Mouse (Mus musculus): Measurements from ENCODE around the gene Psmb8. TPM values are rescaled to one million over a fixed set of nuclear protein-coding genes. Genes with fewer than 3 reads are reported as not detected.

The Psmb8 gene
- polyA plus RNA-seq (2015; fragmentation: Nextera tagmentation; extraction: Ambion mirVana), result 10.0 and 11.2 TPM in 2 replicates

DNA sequence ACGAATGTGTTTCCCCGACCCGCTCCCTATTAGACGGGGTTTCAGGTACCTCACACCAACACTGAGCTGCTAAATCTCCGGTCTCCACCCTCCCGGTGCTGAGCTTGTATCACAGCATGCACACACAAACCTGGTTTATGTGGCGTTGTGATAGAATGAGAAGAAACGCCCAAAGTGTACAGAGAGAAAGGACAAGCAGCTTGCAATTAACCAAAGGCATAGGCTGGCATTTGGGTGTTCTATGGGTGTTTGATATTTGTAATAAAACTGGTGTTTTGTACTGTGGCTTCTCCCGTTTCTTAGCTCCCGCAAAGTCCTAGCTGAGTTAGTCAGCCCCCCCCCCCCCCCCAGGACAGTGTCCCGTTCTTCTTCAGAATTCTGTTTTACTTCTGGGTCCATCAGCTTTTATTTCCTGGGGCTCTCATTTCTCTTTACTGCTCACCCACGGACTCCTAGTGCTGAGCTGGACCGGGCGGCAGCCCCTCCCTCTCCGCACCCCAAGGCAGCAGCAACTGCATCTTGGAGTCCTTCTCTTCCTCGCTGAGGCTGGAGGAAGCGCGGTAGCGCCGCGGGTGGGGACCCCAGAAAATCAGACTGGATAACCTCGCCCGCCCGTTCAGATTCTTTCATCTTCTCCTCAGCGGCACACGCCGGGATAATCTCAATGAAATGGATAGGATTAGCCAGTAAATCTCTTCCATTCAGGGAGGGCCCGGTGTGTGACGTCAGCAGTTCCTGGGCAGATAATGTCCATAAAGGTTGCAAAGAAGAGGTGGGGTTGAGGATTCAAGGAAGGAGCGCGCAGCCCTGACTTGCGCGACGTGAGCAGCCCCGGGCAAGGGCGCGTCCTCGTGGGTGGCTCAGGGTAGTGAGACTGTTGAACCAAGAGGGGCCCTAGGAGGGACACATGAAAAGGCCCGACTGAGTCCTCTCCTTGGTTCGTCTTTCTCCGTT lies at the start of gene Psmb8:
Gene Psmb8 (plus strand): TSS at position 781 of the 954 bp plus-strand sequence.
- Histone ChIP-seq H3K4me1 (peaks cover 10% of the 10 kb centered on the region), H3K36me3 (no peaks in the 10 kb centered on the region), H3K4me3 (replicated peaks) (peak within 1 kb of the TSS; percentile 44), H3K9ac (peak within 1 kb of the TSS; percentile 9; the same call in 1 of the 2 replicates), H3K9me3 (replicated peaks) (no peaks in the 10 kb centered on the region), H3K4me2 (replicated peaks) (peak within 1 kb of the TSS; percentile 76), H3K27ac (replicated peaks) (no peak within 1 kb of the TSS), H3K27me3 (peaks cover 74% of the 10 kb centered on the region)
- peak; percentile 84 for ATAC-seq (ENCODE audit: insufficient number of reproducible peaks, low FRiP score, low TSS enrichment, low read depth)
- whole genome bisulfite sequencing, result 5% methylated on average over 41 of the region's 41 CpGs

GRCm38 (mm10) chr17:34152923-34153322 lies 44.6 kb upstream of the Psmb8 start, which contains the start of gene H2-DMb1:
Gene H2-DMb1 (plus strand): TSS chr17:34153072.
- H3K4me3 ChIP-seq (replicated peaks), result no peak within 1 kb of the TSS
- no peaks in the 10 kb centered on the region for H3K4me1 ChIP-seq
- no peak within 1 kb of the TSS for H3K9ac ChIP-seq
- H3K36me3 ChIP-seq, result no peaks in the 10 kb centered on the region
- H3K27ac ChIP-seq (replicated peaks), result no peak within 1 kb of the TSS
- no peak for ATAC-seq (ENCODE audit: insufficient number of reproducible peaks, low FRiP score, low TSS enrichment, low read depth)
- WGBS, result 57% methylated on average over 4 of the region's 4 CpGs
- peak within 1 kb of the TSS; percentile 24; the same call in 1 of the 2 replicates for H3K4me2 ChIP-seq (replicated peaks)
- no peaks in the 10 kb centered on the region for H3K27me3 ChIP-seq
- no peaks in the 10 kb centered on the region for H3K9me3 ChIP-seq (replicated peaks)

GRCm38 (mm10) chr17:34155534-34155933 lies 42.0 kb upstream of the Psmb8 start:
- Histone ChIP-seq H3K9me3 (replicated peaks) (no peaks in the 10 kb centered on the region), H3K4me3 (replicated peaks) (no peak overlapping the region), H3K27ac (replicated peaks) (no peak overlapping the region), H3K27me3 (no peaks in the 10 kb centered on the region), H3K4me2 (replicated peaks) (no peak overlapping the region), H3K36me3 (no peaks in the 10 kb centered on the region), H3K9ac (no peak overlapping the region), H3K4me1 (no peaks in the 10 kb centered on the region)
- WGBS, result 36% methylated on average over 5 of the region's 5 CpGs
- ATAC-seq (ENCODE audit: insufficient number of reproducible peaks, low FRiP score, low TSS enrichment, low read depth), result no peak

DNA sequence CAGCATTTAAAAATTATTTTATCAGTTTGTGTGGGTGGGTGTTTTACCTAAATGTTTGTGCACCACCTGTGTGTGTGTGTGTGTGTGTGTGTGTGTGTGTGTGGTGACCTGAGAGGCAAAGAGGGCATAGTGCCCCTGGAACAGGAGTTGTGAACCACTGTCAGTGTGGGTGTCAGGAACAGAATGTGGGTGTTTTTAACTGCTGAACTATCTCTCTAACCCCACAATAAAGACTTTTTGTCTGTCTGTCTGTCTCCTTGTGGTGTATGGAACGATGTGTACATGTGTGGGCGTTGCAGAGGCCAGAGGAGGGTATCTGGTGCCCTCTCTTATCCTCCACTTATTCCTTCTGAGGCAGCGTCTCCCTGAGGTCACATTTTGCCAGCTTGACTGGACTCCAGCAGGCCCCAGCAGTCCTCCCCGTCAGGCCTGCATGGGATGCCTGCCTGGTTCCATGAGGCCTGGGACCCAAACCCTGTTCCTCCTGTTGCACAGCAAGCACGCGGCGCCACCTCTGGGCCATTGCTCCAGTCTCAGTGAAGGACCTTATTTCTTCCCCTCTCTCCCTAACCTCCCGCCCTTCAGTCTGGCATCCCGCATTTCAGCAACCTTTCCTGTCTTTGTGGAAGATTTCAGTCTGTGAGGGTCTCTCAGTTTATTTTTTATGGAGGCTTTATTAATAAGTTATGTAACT lies 33.2 kb upstream of the Psmb8 start:
- Histone ChIP-seq H3K4me3 (replicated peaks) (no peak overlapping the region), H3K9me3 (replicated peaks) (no peaks in the 10 kb centered on the region), H3K4me1 (no peaks in the 10 kb centered on the region), H3K27ac (replicated peaks) (no peak overlapping the region), H3K36me3 (no peaks in the 10 kb centered on the region), H3K27me3 (no peaks in the 10 kb centered on the region; the same call in 1 of the 2 replicates), H3K9ac (no peak overlapping the region), H3K4me2 (replicated peaks) (no peak overlapping the region)
- no peak for ATAC-seq (ENCODE audit: insufficient number of reproducible peaks, low FRiP score, low TSS enrichment, low read depth)
- 42% methylated on average over 9 of the region's 9 CpGs for WGBS

GRCm38 (mm10) chr17:34165033-34165730 lies 32.3 kb upstream of the Psmb8 start:
- no peak for ATAC-seq (ENCODE audit: insufficient number of reproducible peaks, low FRiP score, low TSS enrichment, low read depth)
- Histone ChIP-seq H3K4me1 (no peaks in the 10 kb centered on the region), H3K4me2 (replicated peaks) (no peak overlapping the region)

GRCm38 (mm10) chr17:34169279-34169678 lies 28.2 kb upstream of the Psmb8 start:
- Histone ChIP-seq H3K36me3 (no peaks in the 10 kb centered on the region), H3K4me2 (replicated peaks) (no peak overlapping the region), H3K27ac (replicated peaks) (no peak overlapping the region), H3K27me3 (no peaks in the 10 kb centered on the region), H3K4me1 (no peaks in the 10 kb centered on the region), H3K9ac (no peak overlapping the region), H3K4me3 (replicated peaks) (no peak overlapping the region), H3K9me3 (replicated peaks) (no peaks in the 10 kb centered on the region)
- WGBS, result 0% methylated on average over 2 of the region's 2 CpGs
- ATAC-seq (ENCODE audit: insufficient number of reproducible peaks, low FRiP score, low TSS enrichment, low read depth), result no peak

More at GRCm38 (mm10) chr17:34165033-34165730, 32.3 kb upstream of the Psmb8 start:
- Histone ChIP-seq H3K27ac (replicated peaks) (no peak overlapping the region), H3K36me3 (no peaks in the 10 kb centered on the region), H3K27me3 (no peaks in the 10 kb centered on the region; the same call in 1 of the 2 replicates), H3K4me3 (replicated peaks) (no peak overlapping the region), H3K9me3 (replicated peaks) (no peaks in the 10 kb centered on the region), H3K9ac (no peak overlapping the region)
- 83% methylated on average over 6 of the region's 6 CpGs for WGBS

DNA sequence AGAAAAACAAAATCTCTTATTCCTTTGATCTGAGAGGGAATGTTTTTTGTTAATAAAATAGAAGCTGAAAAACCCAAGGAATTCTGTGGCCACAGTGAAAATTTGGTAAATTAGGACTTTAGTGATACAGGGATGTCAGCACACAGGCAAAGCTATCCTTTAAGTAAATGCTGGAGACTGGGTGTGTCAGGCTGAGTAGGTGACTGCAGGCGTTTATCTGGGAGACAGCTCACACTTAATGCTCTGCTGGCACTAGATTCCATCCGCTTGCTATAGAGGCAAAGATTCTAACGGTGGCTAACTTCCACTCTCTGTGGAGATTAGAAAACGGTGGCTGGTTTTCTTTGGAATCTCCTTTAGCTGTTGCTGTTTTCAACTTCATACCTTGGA lies 27.0 kb upstream of the Psmb8 start:
- Histone ChIP-seq H3K4me2 (replicated peaks) (no peak overlapping the region), H3K9ac (no peak overlapping the region), H3K27ac (replicated peaks) (no peak overlapping the region), H3K4me1 (no peaks in the 10 kb centered on the region), H3K27me3 (no peaks in the 10 kb centered on the region), H3K4me3 (replicated peaks) (no peak overlapping the region), H3K9me3 (replicated peaks) (no peaks in the 10 kb centered on the region), H3K36me3 (no peaks in the 10 kb centered on the region)
- 28% methylated on average over 4 of the region's 4 CpGs for WGBS
- no peak for ATAC-seq (ENCODE audit: insufficient number of reproducible peaks, low FRiP score, low TSS enrichment, low read depth)

DNA sequence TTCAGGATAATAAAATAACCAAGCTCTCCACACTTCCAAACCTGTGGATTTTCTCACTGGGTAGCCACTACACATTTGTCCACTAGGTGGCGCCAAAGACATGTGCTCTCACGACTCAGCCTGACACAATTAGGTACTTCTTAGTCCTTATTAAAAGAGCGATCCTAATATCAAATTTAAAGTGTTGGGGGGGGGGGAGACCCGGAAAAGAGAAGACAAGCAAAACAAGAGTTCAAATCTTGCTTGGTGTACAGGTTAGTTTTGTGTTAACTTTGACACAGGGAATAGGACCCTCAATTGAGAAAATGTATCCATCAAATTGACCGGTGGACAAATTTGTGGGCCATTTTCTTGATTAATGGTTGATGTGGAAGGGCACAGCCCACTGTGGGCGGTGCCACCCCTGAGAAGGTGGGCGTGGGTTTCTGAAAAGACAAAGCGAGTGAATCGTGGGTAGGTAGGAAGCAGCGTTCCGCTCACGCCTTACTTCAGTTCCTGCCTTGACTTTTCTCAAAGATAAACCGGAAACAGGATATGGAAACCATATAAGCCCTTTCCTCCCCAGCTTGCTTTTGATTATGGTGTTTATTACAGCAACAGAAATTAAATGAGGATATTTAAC lies 26.5 kb upstream of the Psmb8 start:
- Histone ChIP-seq H3K4me1 (no peaks in the 10 kb centered on the region), H3K4me2 (replicated peaks) (no peak overlapping the region), H3K4me3 (replicated peaks) (no peak overlapping the region), H3K9me3 (replicated peaks) (no peaks in the 10 kb centered on the region), H3K27me3 (no peaks in the 10 kb centered on the region), H3K27ac (replicated peaks) (no peak overlapping the region), H3K9ac (no peak overlapping the region), H3K36me3 (no peaks in the 10 kb centered on the region)
- no peak for ATAC-seq (ENCODE audit: insufficient number of reproducible peaks, low FRiP score, low TSS enrichment, low read depth)
- WGBS, result 35% methylated on average over 13 of the region's 13 CpGs

DNA sequence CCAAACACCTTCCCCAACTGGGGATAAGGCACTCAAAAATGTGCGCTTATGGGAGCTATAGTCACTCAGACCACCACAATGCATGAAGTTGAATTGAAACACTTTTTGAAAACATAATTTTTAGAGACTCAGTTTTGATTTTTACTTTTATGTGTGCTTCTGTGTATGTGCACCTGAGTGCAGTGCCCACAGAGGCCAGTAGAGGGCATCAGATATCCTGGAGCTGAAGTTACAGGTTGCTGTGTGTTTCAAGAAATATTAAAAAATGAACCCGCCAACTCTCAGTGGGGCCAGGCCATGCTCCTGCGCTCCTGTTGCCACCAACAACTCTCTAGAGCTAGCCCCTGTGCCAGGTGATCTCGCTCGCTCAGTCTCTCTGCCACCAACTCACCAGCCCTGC lies 25.0 kb upstream of the Psmb8 start:
- Histone ChIP-seq H3K9ac (no peak overlapping the region), H3K36me3 (no peaks in the 10 kb centered on the region), H3K4me2 (replicated peaks) (no peak overlapping the region), H3K27me3 (no peaks in the 10 kb centered on the region), H3K9me3 (replicated peaks) (no peaks in the 10 kb centered on the region), H3K27ac (replicated peaks) (no peak overlapping the region), H3K4me1 (no peaks in the 10 kb centered on the region), H3K4me3 (replicated peaks) (no peak overlapping the region)
- WGBS, result 94% methylated on average over 5 of the region's 5 CpGs
- ATAC-seq (ENCODE audit: insufficient number of reproducible peaks, low FRiP score, low TSS enrichment, low read depth), result no peak

- no peak for ATAC-seq (ENCODE audit: insufficient number of reproducible peaks, low FRiP score, low TSS enrichment, low read depth)
- 69% methylated on average over 1 of the region's 1 CpGs for WGBS
- Histone ChIP-seq H3K4me2 (replicated peaks) (no peak overlapping the region), H3K36me3 (no peaks in the 10 kb centered on the region), H3K9ac (no peak overlapping the region), H3K27ac (replicated peaks) (no peak overlapping the region), H3K4me3 (replicated peaks) (no peak overlapping the region), H3K27me3 (no peaks in the 10 kb centered on the region), H3K9me3 (replicated peaks) (no peaks in the 10 kb centered on the region), H3K4me1 (no peaks in the 10 kb centered on the region)
These were observed 23.4 kb upstream of the Psmb8 start for GRCm38 (mm10) chr17:34174075-34174474.

All from embryonic facial prominence, embryonic 15.5 days (tissue).